Mouse (Mus musculus) liver, postnatal 0 days (tissue): Measurements from ENCODE around the gene Proser3. TPM values are rescaled to one million over a fixed set of nuclear protein-coding genes. Genes with fewer than 3 reads are reported as not detected.
A peak's percentile ranks its signal among the peaks of the same experiment; 100 is the strongest.

Source experiments
- ATAC-seq: fragments of 200-750 bp; cut with Nextera tagmentation; 2 replicates; pipeline ENCODE4 v1.8.0; 2017; ENCODE audit warnings: mild to moderate bottlenecking, moderate library complexity
- DNase-seq: peaks from one replicate; pipeline ENCODE4 v3.0.0-alpha.2; 2016
- H3K27ac ChIP-seq: fragments of 300-500 bp; sonication (generic); 2 replicates; pipeline ENCODE4 v1.5.1; 2014; ENCODE audit warnings: antibody characterized with exemption, moderate library complexity, mild to moderate bottlenecking, low read depth
- H3K27me3 ChIP-seq: fragments of 300-500 bp; sonication (generic); 2 replicates; pipeline ENCODE4 v1.6.1; 2014; ENCODE audit warnings: low read length, control low read depth, mixed read lengths; ENCODE audit not compliant: insufficient read depth
- H3K36me3 ChIP-seq: fragments of 300-500 bp; sonication (generic); replicated peaks from 2 replicates; pipeline ENCODE4 v1.6.1; 2014; ENCODE audit warnings: mild to moderate bottlenecking, control low read depth, low read length, moderate library complexity, mixed read lengths; ENCODE audit not compliant: insufficient read depth
- H3K4me1 ChIP-seq: fragments of 300-500 bp; sonication (generic); 2 replicates; pipeline ENCODE4 v1.6.1; 2014; ENCODE audit warnings: antibody characterized with exemption, mild to moderate bottlenecking, control low read depth; ENCODE audit not compliant: insufficient read depth
- H3K4me2 ChIP-seq: fragments of 300-500 bp; sonication (generic); 2 replicates; pipeline ENCODE4 v1.6.1; 2014; ENCODE audit warnings: low read depth, mild to moderate bottlenecking, low read length, moderate library complexity, mixed read lengths
- H3K4me3 ChIP-seq: fragments of 300-500 bp; sonication (generic); 2 replicates; pipeline ENCODE4 v1.5.1; 2014; ENCODE audit warnings: low read depth, low read length
- H3K9ac ChIP-seq: fragments of 300-500 bp; sonication (generic); replicated peaks from 2 replicates; pipeline ENCODE4 v1.6.1; 2014; ENCODE audit warnings: mild to moderate bottlenecking, moderate library complexity
- H3K9me3 ChIP-seq: fragments of 300-500 bp; sonication (generic); 2 replicates; pipeline ENCODE4 v1.6.1; 2016; ENCODE audit warnings: mild to moderate bottlenecking, control low read depth, low read length, mixed read lengths
- CTCF ChIP-seq: sonication (generic); IDR thresholded peaks from 2 replicates; pipeline ENCODE4 v1.5.1; 2016; ENCODE audit warnings: antibody characterized with exemption, low read depth
- EP300 ChIP-seq: IDR thresholded peaks from 2 replicates; pipeline ENCODE4 v1.6.1; 2016; ENCODE audit warnings: antibody characterized with exemption, low read depth, mild to moderate bottlenecking
- whole genome bisulfite sequencing: fragments of 180-500 bp; shearing (Covaris S2); extraction: QIAGEN DNeasy Blood & Tissue Kit; methylation state at CpG from one replicate; pipeline ENCODE4 v1.1.7; 2014; ENCODE audit not compliant: insufficient replicate concordance; 5-methylcytosine and 5-hydroxymethylcytosine counted together
- polyA plus RNA-seq: library from polyadenylated mRNA; unstranded; fragments of >200 nt; fragmentation: Nextera tagmentation; extraction: Ambion mirVana; gene quantifications from 2 replicates; pipeline ENCODE4 v1.2.1, GENCODE M21; 2015

The Proser3 gene
- polyA plus RNA-seq, 1 experiment from 2014 or later, result 1.1 TPM

- DNase-seq, result peak; percentile 49
- Histone ChIP-seq H3K4me1 (peaks cover 15% of the 10 kb centered on the region), H3K36me3 (peaks cover 25% of the 10 kb centered on the region), H3K4me2 (peak overlapping the region; percentile 90), H3K27ac (peak overlapping the region; percentile 88), H3K9ac (peak overlapping the region; percentile 79), H3K4me3 (peak overlapping the region; percentile 69), H3K27me3 (no peaks in the 10 kb centered on the region), H3K9me3 (no peaks in the 10 kb centered on the region)
- WGBS, result 6% methylated on average over 23 of the region's 23 CpGs
- TF ChIP-seq EP300 (no peak), CTCF (no peak)
- no peak for ATAC-seq
Measured at GRCm38 (mm10) chr7:30553021-30553589, 1.0 kb upstream of the Proser3 start.

GRCm38 (mm10) chr7:30551445-30552101 lies 526 bp downstream of the Proser3 start:
- Histone ChIP-seq H3K9ac (peak overlapping the region; percentile 62), H3K27ac (peak overlapping the region; percentile 93), H3K9me3 (no peaks in the 10 kb centered on the region), H3K36me3 (peaks cover 21% of the 10 kb centered on the region), H3K4me1 (peaks cover 13% of the 10 kb centered on the region), H3K27me3 (no peaks in the 10 kb centered on the region), H3K4me2 (peak overlapping the region; percentile 90), H3K4me3 (peak overlapping the region; percentile 69)
- ATAC-seq, result peak; percentile 65
- no peak for DNase-seq
- TF ChIP-seq CTCF (peak; percentile 62), EP300 (no peak)
- WGBS, result 1% methylated on average over 10 of the region's 10 CpGs

GRCm38 (mm10) chr7:30550603-30551002 lies 1.5 kb downstream of the Proser3 start:
- no peak overlapping the region for H3K9ac ChIP-seq
- H3K9me3 ChIP-seq, result no peaks in the 10 kb centered on the region
- peaks cover 24% of the 10 kb centered on the region for H3K36me3 ChIP-seq
- 92% methylated on average over 1 of the region's 1 CpGs for WGBS
- H3K27ac ChIP-seq, result no peak overlapping the region
- no peaks in the 10 kb centered on the region for H3K27me3 ChIP-seq
- ATAC-seq (no peak), DNase-seq (no peak)
- TF ChIP-seq CTCF (no peak), EP300 (no peak)
- no peak overlapping the region for H3K4me2 ChIP-seq
- no peak overlapping the region for H3K4me3 ChIP-seq
- H3K4me1 ChIP-seq, result peaks cover 13% of the 10 kb centered on the region

GRCm38 (mm10) chr7:30549880-30550279 lies 2.2 kb downstream of the Proser3 start:
- 81% methylated on average over 2 of the region's 2 CpGs for WGBS
- H3K27me3 ChIP-seq, result no peaks in the 10 kb centered on the region
- no peak for DNase-seq
- no peak overlapping the region for H3K9ac ChIP-seq
- no peak overlapping the region for H3K4me2 ChIP-seq
- no peak for ATAC-seq
- H3K4me3 ChIP-seq, result no peak overlapping the region
- H3K4me1 ChIP-seq, result peaks cover 13% of the 10 kb centered on the region
- H3K36me3 ChIP-seq, result peaks cover 20% of the 10 kb centered on the region
- H3K9me3 ChIP-seq, result no peaks in the 10 kb centered on the region
- H3K27ac ChIP-seq, result no peak overlapping the region
- no peak for TF ChIP-seq EP300
- no peak for TF ChIP-seq CTCF

- Histone ChIP-seq H3K9ac (no peak overlapping the region), H3K36me3 (peaks cover 14% of the 10 kb centered on the region; the same call in 1 of the 2 replicates), H3K4me1 (no peaks in the 10 kb centered on the region), H3K9me3 (no peaks in the 10 kb centered on the region), H3K27ac (no peak overlapping the region), H3K27me3 (no peaks in the 10 kb centered on the region), H3K4me3 (no peak overlapping the region), H3K4me2 (no peak overlapping the region)
- ATAC-seq, result no peak
- WGBS, result 52% methylated on average over 2 of the region's 2 CpGs
- TF ChIP-seq EP300 (no peak), CTCF (no peak)
- no peak for DNase-seq
Measured at GRCm38 (mm10) chr7:30544327-30544726, 7.8 kb downstream of the Proser3 start.

- peaks cover 3% of the 10 kb centered on the region for H3K4me1 ChIP-seq
- H3K9me3 ChIP-seq, result no peaks in the 10 kb centered on the region
- H3K9ac ChIP-seq, result no peak overlapping the region
- no peak for TF ChIP-seq EP300
- TF ChIP-seq CTCF, result no peak
- H3K27ac ChIP-seq, result no peak overlapping the region
- ATAC-seq (no peak), DNase-seq (peak; percentile 8)
- H3K4me3 ChIP-seq, result no peak overlapping the region
- H3K36me3 ChIP-seq, result peaks cover 4% of the 10 kb centered on the region; the same call in 1 of the 2 replicates
- 81% methylated on average over 7 of the region's 7 CpGs for WGBS
- H3K27me3 ChIP-seq, result no peaks in the 10 kb centered on the region
- no peak overlapping the region for H3K4me2 ChIP-seq
Measured at GRCm38 (mm10) chr7:30540572-30540971, 11.5 kb downstream of the Proser3 start.
